In the genomic region with DNA sequence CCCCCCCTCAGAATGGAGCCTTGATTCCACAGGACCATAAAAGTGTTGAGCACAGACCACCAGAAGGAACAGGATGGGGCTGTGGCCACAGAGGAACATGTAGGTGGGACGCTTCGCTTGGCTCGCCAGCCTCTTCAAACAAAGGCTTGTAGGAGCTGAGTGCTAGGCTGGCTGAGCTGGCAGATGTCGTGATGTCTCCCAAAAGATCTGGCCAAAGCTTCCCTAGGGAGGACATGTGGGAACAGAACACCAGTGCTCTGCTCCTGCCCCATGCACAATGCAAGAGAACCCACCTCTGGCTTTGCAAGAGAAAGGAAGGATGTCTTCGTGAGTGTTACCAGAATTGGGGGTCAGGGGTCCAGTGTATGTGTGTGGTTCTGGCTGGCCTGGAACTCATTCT, we compare ENCODE assay signal across 9 mouse cellular contexts. TPM values are rescaled to one million over a fixed set of nuclear protein-coding genes. Genes with fewer than 3 reads are reported as not detected.
DNase-seq lines count a peak whose midpoint lies in the region; ATAC-seq lines count a peak whose summit lies in the region.
"Had no signal": no experiment of that assay in that cellular context is flagged by ENCODE, and none has a peak within 500 bp of the region (broad histone marks: within the 10 kb centered on the region; RNA-seq: fewer than 3 reads in every experiment).

No protein-coding gene starts in this region.

- H3K9me3 ChIP-seq in midbrain, embryonic 11.5 days (ENCODE audit: control insufficient read depth, low read length) = no peaks in the 10 kb centered on the region
- H3K9me3 ChIP-seq in midbrain, embryonic 10.5 days (replicated peaks) = no peaks in the 10 kb centered on the region
- no peaks in the 10 kb centered on the region for H3K9me3 ChIP-seq in hindbrain, embryonic 12.5 days (replicated peaks)
- H3K9me3 ChIP-seq: G1E had no signal

- H3K36me3 ChIP-seq in midbrain, embryonic 11.5 days (ENCODE audit: control insufficient read depth, insufficient read depth, low read length) = no peaks in the 10 kb centered on the region
- no peaks in the 10 kb centered on the region for H3K36me3 ChIP-seq in midbrain, embryonic 10.5 days
- H3K36me3 ChIP-seq in hindbrain, embryonic 12.5 days = no peaks in the 10 kb centered on the region
- H3K36me3 ChIP-seq: G1E had no signal

- no peak overlapping the region for H3K9ac ChIP-seq in midbrain, embryonic 11.5 days (ENCODE audit: low read length)
- H3K9ac ChIP-seq in hindbrain, embryonic 12.5 days = no peak overlapping the region

- 84% methylated on average over 5 of the region's 5 CpGs for WGBS in midbrain, embryonic 11.5 days
- 83% methylated on average over 5 of the region's 5 CpGs for WGBS in midbrain, embryonic 10.5 days
- WGBS in hindbrain, embryonic 12.5 days = 81% methylated on average over 5 of the region's 5 CpGs

- H3K4me3 ChIP-seq in midbrain, embryonic 11.5 days (ENCODE audit: low read depth, low read length) = no peak overlapping the region
- H3K4me3 ChIP-seq in midbrain, embryonic 10.5 days = no peak overlapping the region
- no peak overlapping the region for H3K4me3 ChIP-seq in hindbrain, embryonic 12.5 days

- H3K4me1 ChIP-seq in midbrain, embryonic 11.5 days (ENCODE audit: control insufficient read depth, insufficient read depth, low read length) = peaks cover 8% of the 10 kb centered on the region; the same call in 1 of the 2 replicates
- H3K4me1 ChIP-seq in midbrain, embryonic 10.5 days = peaks cover 20% of the 10 kb centered on the region
- peaks cover 10% of the 10 kb centered on the region; the same call in 1 of the 2 replicates for H3K4me1 ChIP-seq in hindbrain, embryonic 12.5 days

- H3K4me2 ChIP-seq in midbrain, embryonic 11.5 days = no peak overlapping the region
- no peak overlapping the region for H3K4me2 ChIP-seq in hindbrain, embryonic 12.5 days (replicated peaks)

- no peak overlapping the region for H3K27ac ChIP-seq in midbrain, embryonic 11.5 days (ENCODE audit: low read depth, low read length)
- H3K27ac ChIP-seq in midbrain, embryonic 10.5 days (replicated peaks) = no peak overlapping the region
- H3K27ac ChIP-seq in hindbrain, embryonic 12.5 days = no peak overlapping the region

- ATAC-seq in midbrain, embryonic 11.5 days (ENCODE audit: low FRiP score) = no peak
- no peak for ATAC-seq in hindbrain, embryonic 12.5 days (ENCODE audit: low FRiP score)
- ATAC-seq: activated CD4-positive, CD25-positive, alpha-beta regulatory T cell, adult 4 months; CD4-positive, CD25-positive, alpha-beta regulatory T cell, adult 4 months had no signal

- DNase-seq in midbrain, embryonic 11.5 days (ENCODE audit: low spot score, missing footprints) = peak; percentile 83
- no peak for DNase-seq in midbrain, embryonic 10.5 days (ENCODE audit: low spot score)
- DNase-seq in MN1 (ENCODE audit: low spot score) = peak; percentile 66

- H3K27me3 ChIP-seq in midbrain, embryonic 11.5 days (ENCODE audit: control insufficient read depth, insufficient read depth, low read length) = peaks cover 32% of the 10 kb centered on the region
- H3K27me3 ChIP-seq in midbrain, embryonic 10.5 days (ENCODE audit: low read depth, poor library complexity, severe bottlenecking) = peaks cover 42% of the 10 kb centered on the region
- peaks cover 35% of the 10 kb centered on the region for H3K27me3 ChIP-seq in hindbrain, embryonic 12.5 days
- H3K27me3 ChIP-seq: CH12.LX had no signal

RNA-seq across cellular contexts. Expression of a gene that starts 3.0 kb away (rescaled TPM):
- 11.6 and 12.3 TPM in 2 replicates for polyA plus RNA-seq in midbrain, embryonic 11.5 days (2014; fragmentation: Nextera tagmentation; extraction: Ambion mirVana)
- 8.2 and 8.8 TPM in 2 replicates for polyA plus RNA-seq in midbrain, embryonic 10.5 days (2016; fragmentation: Nextera tagmentation; extraction: Ambion mirVana)
- 15.0 and 17.1 TPM in 2 replicates for polyA plus RNA-seq in hindbrain, embryonic 12.5 days (2016; fragmentation: Nextera tagmentation; extraction: Ambion mirVana)
- polyA plus RNA-seq: activated CD4-positive, CD25-positive, alpha-beta regulatory T cell, adult 4 months; C2C12; CD4-positive, CD25-positive, alpha-beta regulatory T cell, adult 4 months; G1E had no signal

RNA-seq across cellular contexts. Expression of a gene that starts 25.3 kb away (rescaled TPM):
- 2.3 and 2.5 TPM in 2 replicates for polyA plus RNA-seq in midbrain, embryonic 11.5 days (2014; fragmentation: Nextera tagmentation; extraction: Ambion mirVana)
- 1.9 and 2.2 TPM in 2 replicates for polyA plus RNA-seq in midbrain, embryonic 10.5 days (2016; fragmentation: Nextera tagmentation; extraction: Ambion mirVana)
- polyA plus RNA-seq in hindbrain, embryonic 12.5 days (2016; fragmentation: Nextera tagmentation; extraction: Ambion mirVana) = 1.5 and 2.0 TPM in 2 replicates
- polyA plus RNA-seq: activated CD4-positive, CD25-positive, alpha-beta regulatory T cell, adult 4 months; CD4-positive, CD25-positive, alpha-beta regulatory T cell, adult 4 months; G1E had no signal

RNA-seq across cellular contexts. Expression of a gene that starts 42.6 kb away (rescaled TPM):
- polyA plus RNA-seq in midbrain, embryonic 11.5 days (2014; fragmentation: Nextera tagmentation; extraction: Ambion mirVana) = 6.5 and 7.7 TPM in 2 replicates
- 2.7 and 3.6 TPM in 2 replicates for polyA plus RNA-seq in midbrain, embryonic 10.5 days (2016; fragmentation: Nextera tagmentation; extraction: Ambion mirVana)
- polyA plus RNA-seq in hindbrain, embryonic 12.5 days (2016; fragmentation: Nextera tagmentation; extraction: Ambion mirVana) = 6.4 and 7.8 TPM in 2 replicates
- polyA plus RNA-seq: activated CD4-positive, CD25-positive, alpha-beta regulatory T cell, adult 4 months; C2C12; CD4-positive, CD25-positive, alpha-beta regulatory T cell, adult 4 months had no signal
